Mouse (Mus musculus) heart, postnatal 0 days (tissue): ENCODE data around the gene Armh3. TPM values are rescaled to one million over a fixed set of nuclear protein-coding genes. Genes with fewer than 3 reads are reported as not detected.

Experiments
- ATAC-seq: fragments of 200-750 bp; cut with Nextera tagmentation; 2 replicates; pipeline ENCODE4 v1.8.0; 2017; ENCODE audit warnings: low read depth, moderate number of reproducible peaks, moderate library complexity; ENCODE audit not compliant: insufficient read depth
- DNase-seq: peaks from one replicate; pipeline ENCODE4 v3.0.0-alpha.2; 2016; ENCODE audit warnings: low spot score
- H3K27ac ChIP-seq: fragments of 300-500 bp; sonication (generic); 2 replicates; pipeline ENCODE4 v1.5.1; 2014; ENCODE audit warnings: low read depth, mild to moderate bottlenecking
- H3K27me3 ChIP-seq: fragments of 300-500 bp; sonication (generic); 2 replicates; pipeline ENCODE4 v1.6.1; 2014; ENCODE audit warnings: low read length, mixed read lengths; ENCODE audit not compliant: control insufficient read depth, insufficient read depth
- H3K36me3 ChIP-seq: fragments of 300-500 bp; sonication (generic); replicated peaks from 2 replicates; pipeline ENCODE4 v1.6.1; 2014; ENCODE audit warnings: low read length, mixed read lengths; ENCODE audit not compliant: control insufficient read depth, insufficient read depth
- H3K4me1 ChIP-seq: fragments of 300-500 bp; sonication (generic); 2 replicates; pipeline ENCODE4 v1.6.1; 2014; ENCODE audit warnings: antibody characterized with exemption; ENCODE audit not compliant: control insufficient read depth, insufficient read depth
- H3K4me2 ChIP-seq: fragments of 300-500 bp; sonication (generic); 2 replicates; pipeline ENCODE4 v1.6.1; 2014; ENCODE audit warnings: low read depth, mild to moderate bottlenecking, low read length, moderate library complexity
- H3K4me3 ChIP-seq: fragments of 300-500 bp; sonication (generic); 2 replicates; pipeline ENCODE4 v1.5.1; 2014; ENCODE audit warnings: low read depth, low read length
- H3K9ac ChIP-seq: fragments of 300-500 bp; sonication (generic); replicated peaks from 2 replicates; pipeline ENCODE4 v1.6.1; 2014; ENCODE audit warnings: low read depth, low read length, mixed read lengths
- H3K9me3 ChIP-seq: fragments of 300-500 bp; sonication (generic); replicated peaks from 2 replicates; pipeline ENCODE4 v1.6.1; 2016; ENCODE audit warnings: low read length; ENCODE audit not compliant: control insufficient read depth
- CTCF ChIP-seq: IDR thresholded peaks from 2 replicates; pipeline ENCODE4 v1.5.1; 2016; ENCODE audit warnings: antibody characterized with exemption, control low read depth, low read depth
- EP300 ChIP-seq: IDR thresholded peaks from 2 replicates; pipeline ENCODE4 v1.6.1; 2016; ENCODE audit warnings: antibody characterized with exemption, low read depth
- WGBS: fragments of 180-500 bp; shearing (Covaris S2); extraction: QIAGEN DNeasy Blood & Tissue Kit; methylation state at CpG from one replicate; pipeline ENCODE4 v1.1.7; 2014; 5-methylcytosine and 5-hydroxymethylcytosine counted together
- polyA plus RNA-seq: library from polyadenylated mRNA; unstranded; fragments of >200 nt; fragmentation: Nextera tagmentation; extraction: Ambion mirVana; gene quantifications from 2 replicates; pipeline ENCODE4 v1.2.1, GENCODE M21; 2015
- total RNA-seq: library from RNA; depleted of rRNA; stranded (reverse); fragments of >200 nt; gene quantifications from 2 replicates; pipeline ENCODE4 v1.2.3, GENCODE M21; 2014; ENCODE audit warnings: low replicate concordance

The Armh3 gene
- total and polyA plus RNA-seq, 2 experiments from 2014 or later = 11.1 to 11.4 TPM

GRCm38 (mm10) chr19:45911236-45912025, 86.9 kb downstream of the Armh3 start:
- DNase-seq = no peak
- Histone ChIP-seq H3K9me3 (no peaks in the 10 kb centered on the region), H3K4me2 (no peak overlapping the region), H3K4me3 (no peak overlapping the region), H3K27me3 (no peaks in the 10 kb centered on the region), H3K9ac (no peak overlapping the region), H3K27ac (no peak overlapping the region), H3K36me3 (peaks cover 6% of the 10 kb centered on the region; the same call in 1 of the 2 replicates), H3K4me1 (peaks cover 12% of the 10 kb centered on the region)
- TF ChIP-seq EP300 (no peak), CTCF (no peak)
- 76% methylated on average over 10 of the region's 10 CpGs for WGBS
- no peak for ATAC-seq

- no peaks in the 10 kb centered on the region for H3K9me3 ChIP-seq
- no peak overlapping the region for H3K4me2 ChIP-seq
- no peaks in the 10 kb centered on the region; the same call in 1 of the 2 replicates for H3K36me3 ChIP-seq
- peaks cover 19% of the 10 kb centered on the region for H3K4me1 ChIP-seq
- ATAC-seq = no peak
- no peak overlapping the region for H3K27ac ChIP-seq
- no peak overlapping the region for H3K9ac ChIP-seq
- TF ChIP-seq CTCF = no peak
- TF ChIP-seq EP300 = no peak
- no peaks in the 10 kb centered on the region for H3K27me3 ChIP-seq
- H3K4me3 ChIP-seq = no peak overlapping the region
- DNase-seq = no peak
- 91% methylated on average over 3 of the region's 3 CpGs for WGBS
Measured at GRCm38 (mm10) chr19:45908246-45908645, 90.0 kb downstream of the Armh3 start.

- Histone ChIP-seq H3K27ac (no peak overlapping the region), H3K27me3 (no peaks in the 10 kb centered on the region), H3K4me3 (no peak overlapping the region), H3K4me1 (peaks cover 19% of the 10 kb centered on the region), H3K36me3 (no peaks in the 10 kb centered on the region; the same call in 1 of the 2 replicates), H3K9me3 (no peaks in the 10 kb centered on the region), H3K4me2 (no peak overlapping the region), H3K9ac (no peak overlapping the region)
- no peak for ATAC-seq
- no peak for TF ChIP-seq EP300
- TF ChIP-seq CTCF = no peak
- no peak for DNase-seq
- 83% methylated on average over 6 of the region's 6 CpGs for WGBS
Measured at GRCm38 (mm10) chr19:45907416-45907815, 90.9 kb downstream of the Armh3 start.

- Histone ChIP-seq H3K9ac (no peak overlapping the region), H3K27ac (peak overlapping the region; percentile 93), H3K9me3 (no peaks in the 10 kb centered on the region), H3K4me1 (peaks cover 10% of the 10 kb centered on the region), H3K36me3 (peaks cover 11% of the 10 kb centered on the region), H3K4me2 (no peak overlapping the region), H3K4me3 (no peak overlapping the region), H3K27me3 (no peaks in the 10 kb centered on the region)
- DNase-seq = no peak
- 41% methylated on average over 3 of the region's 3 CpGs for WGBS
- no peak for ATAC-seq
- TF ChIP-seq EP300 (no peak), CTCF (no peak)
Measured at GRCm38 (mm10) chr19:45903861-45904260, 94.4 kb downstream of the Armh3 start.

GRCm38 (mm10) chr19:45902390-45903035, 95.8 kb downstream of the Armh3 start:
- Histone ChIP-seq H3K27me3 (no peaks in the 10 kb centered on the region), H3K27ac (peak overlapping the region; percentile 93), H3K9ac (no peak overlapping the region), H3K36me3 (peaks cover 11% of the 10 kb centered on the region), H3K4me2 (no peak overlapping the region), H3K4me3 (no peak overlapping the region), H3K4me1 (peaks cover 13% of the 10 kb centered on the region), H3K9me3 (no peaks in the 10 kb centered on the region)
- DNase-seq (peak; percentile 81), ATAC-seq (peak; percentile 91)
- peak; percentile 95 for TF ChIP-seq EP300
- TF ChIP-seq CTCF = no peak
- WGBS = 35% methylated on average over 8 of the region's 8 CpGs
